Mouse (Mus musculus) heart, postnatal 0 days (tissue): ENCODE measurements around the gene Ell3. TPM values are rescaled to one million over a fixed set of nuclear protein-coding genes. Genes with fewer than 3 reads are reported as not detected.

Source experiments
- ATAC-seq: fragments of 200-750 bp; cut with Nextera tagmentation; 2 replicates; pipeline ENCODE4 v1.8.0; 2017; ENCODE audit warnings: low read depth, moderate number of reproducible peaks, moderate library complexity; ENCODE audit not compliant: insufficient read depth
- DNase-seq: peaks from one replicate; pipeline ENCODE4 v3.0.0-alpha.2; 2016; ENCODE audit warnings: low spot score
- H3K27ac ChIP-seq: fragments of 300-500 bp; sonication (generic); 2 replicates; pipeline ENCODE4 v1.5.1; 2014; ENCODE audit warnings: low read depth, mild to moderate bottlenecking
- H3K27me3 ChIP-seq: fragments of 300-500 bp; sonication (generic); 2 replicates; pipeline ENCODE4 v1.6.1; 2014; ENCODE audit warnings: low read length, mixed read lengths; ENCODE audit not compliant: control insufficient read depth, insufficient read depth
- H3K36me3 ChIP-seq: fragments of 300-500 bp; sonication (generic); replicated peaks from 2 replicates; pipeline ENCODE4 v1.6.1; 2014; ENCODE audit warnings: low read length, mixed read lengths; ENCODE audit not compliant: control insufficient read depth, insufficient read depth
- H3K4me1 ChIP-seq: fragments of 300-500 bp; sonication (generic); 2 replicates; pipeline ENCODE4 v1.6.1; 2014; ENCODE audit warnings: antibody characterized with exemption; ENCODE audit not compliant: control insufficient read depth, insufficient read depth
- H3K4me2 ChIP-seq: fragments of 300-500 bp; sonication (generic); 2 replicates; pipeline ENCODE4 v1.6.1; 2014; ENCODE audit warnings: low read depth, mild to moderate bottlenecking, low read length, moderate library complexity
- H3K4me3 ChIP-seq: fragments of 300-500 bp; sonication (generic); 2 replicates; pipeline ENCODE4 v1.5.1; 2014; ENCODE audit warnings: low read depth, low read length
- H3K9ac ChIP-seq: fragments of 300-500 bp; sonication (generic); replicated peaks from 2 replicates; pipeline ENCODE4 v1.6.1; 2014; ENCODE audit warnings: low read depth, low read length, mixed read lengths
- H3K9me3 ChIP-seq: fragments of 300-500 bp; sonication (generic); replicated peaks from 2 replicates; pipeline ENCODE4 v1.6.1; 2016; ENCODE audit warnings: low read length; ENCODE audit not compliant: control insufficient read depth
- CTCF ChIP-seq: IDR thresholded peaks from 2 replicates; pipeline ENCODE4 v1.5.1; 2016; ENCODE audit warnings: antibody characterized with exemption, control low read depth, low read depth
- EP300 ChIP-seq: IDR thresholded peaks from 2 replicates; pipeline ENCODE4 v1.6.1; 2016; ENCODE audit warnings: antibody characterized with exemption, low read depth
- WGBS: fragments of 180-500 bp; shearing (Covaris S2); extraction: QIAGEN DNeasy Blood & Tissue Kit; methylation state at CpG from one replicate; pipeline ENCODE4 v1.1.7; 2014; 5-methylcytosine and 5-hydroxymethylcytosine counted together
- microRNA-seq: library from miRNA; unstranded; fragments of <30 nt; microRNA quantifications from one replicate; pipeline ENCODE4, GENCODE M21; 2016
- polyA plus RNA-seq: library from polyadenylated mRNA; unstranded; fragments of >200 nt; fragmentation: Nextera tagmentation; extraction: Ambion mirVana; gene quantifications from 2 replicates; pipeline ENCODE4 v1.2.1, GENCODE M21; 2015
- total RNA-seq: library from RNA; depleted of rRNA; stranded (reverse); fragments of >200 nt; gene quantifications from 2 replicates; pipeline ENCODE4 v1.2.3, GENCODE M21; 2014; ENCODE audit warnings: low replicate concordance; rRNA removed

Gene Ell3
- total and polyA plus RNA-seq, 2 experiments from 2014 or later = 0.55 TPM; not detected in 1

DNA sequence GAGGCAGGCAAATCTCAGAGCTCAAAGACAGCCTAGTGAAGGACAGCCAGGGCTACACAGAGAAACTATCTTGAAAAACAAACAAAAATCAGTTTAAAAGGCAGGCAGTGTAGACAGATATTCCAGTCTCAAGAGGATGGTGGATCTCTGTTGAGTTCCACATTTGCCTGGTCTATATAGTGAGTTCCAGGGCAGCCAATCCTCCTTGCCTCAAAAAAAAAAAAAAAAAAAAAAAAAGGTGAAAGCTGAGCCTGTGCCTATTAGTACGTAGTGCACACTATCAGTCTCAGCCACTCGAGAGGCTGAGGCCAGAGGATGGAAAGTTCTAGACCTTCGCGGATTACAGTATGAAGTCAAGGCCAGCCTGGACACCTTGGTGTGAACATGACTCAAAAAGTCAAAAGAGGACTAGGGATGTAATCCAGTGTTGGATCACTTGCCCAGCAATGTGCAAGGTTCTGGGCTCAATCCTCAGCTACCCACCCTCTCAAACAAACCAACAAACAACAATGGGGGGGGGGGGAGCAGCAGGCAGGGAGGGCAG, 31.2 kb downstream of the Ell3 start:
- DNase-seq (no peak), ATAC-seq (no peak)
- TF ChIP-seq CTCF = no peak
- TF ChIP-seq EP300 = no peak
- H3K36me3 ChIP-seq = peaks cover 6% of the 10 kb centered on the region; the same call in 1 of the 2 replicates
- peak overlapping the region; percentile 91 for H3K9ac ChIP-seq
- H3K4me2 ChIP-seq = peak overlapping the region; percentile 72
- no peaks in the 10 kb centered on the region for H3K27me3 ChIP-seq
- H3K4me1 ChIP-seq = peaks cover 19% of the 10 kb centered on the region; the same call in 1 of the 2 replicates
- peak overlapping the region; percentile 97 for H3K27ac ChIP-seq
- 4% methylated on average over 4 of the region's 4 CpGs for WGBS
- no peaks in the 10 kb centered on the region for H3K9me3 ChIP-seq
- peak overlapping the region; percentile 80 for H3K4me3 ChIP-seq

DNA sequence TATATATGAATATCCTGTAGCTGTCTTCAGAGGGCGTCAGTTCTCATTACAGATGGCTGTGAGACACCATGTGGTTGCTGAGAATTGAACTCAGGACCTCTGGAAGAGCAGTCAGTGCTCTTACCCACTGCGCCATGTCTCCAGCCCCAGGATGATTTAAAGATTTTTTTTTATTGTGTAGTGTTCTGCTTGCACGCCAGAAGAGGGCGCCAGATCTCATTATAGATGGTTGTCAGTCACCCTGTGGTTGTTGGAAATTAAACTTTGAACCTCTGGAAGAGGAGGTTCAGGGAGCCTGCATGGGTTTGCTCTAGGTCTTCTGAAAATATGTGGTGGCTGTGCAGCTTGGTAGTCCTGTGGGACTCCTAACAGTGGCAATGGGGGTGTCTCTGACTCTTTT, 35.9 kb downstream of the Ell3 start:
- Histone ChIP-seq H3K4me2 (no peak overlapping the region), H3K9me3 (no peaks in the 10 kb centered on the region), H3K4me1 (no peaks in the 10 kb centered on the region; the same call in 1 of the 2 replicates), H3K27ac (no peak overlapping the region), H3K27me3 (no peaks in the 10 kb centered on the region), H3K36me3 (no peaks in the 10 kb centered on the region), H3K9ac (no peak overlapping the region), H3K4me3 (no peak overlapping the region)
- 38% methylated on average over 4 of the region's 4 CpGs for WGBS
- DNase-seq (no peak), ATAC-seq (no peak)
- peak; percentile 43 for TF ChIP-seq CTCF
- no peak for TF ChIP-seq EP300

DNA sequence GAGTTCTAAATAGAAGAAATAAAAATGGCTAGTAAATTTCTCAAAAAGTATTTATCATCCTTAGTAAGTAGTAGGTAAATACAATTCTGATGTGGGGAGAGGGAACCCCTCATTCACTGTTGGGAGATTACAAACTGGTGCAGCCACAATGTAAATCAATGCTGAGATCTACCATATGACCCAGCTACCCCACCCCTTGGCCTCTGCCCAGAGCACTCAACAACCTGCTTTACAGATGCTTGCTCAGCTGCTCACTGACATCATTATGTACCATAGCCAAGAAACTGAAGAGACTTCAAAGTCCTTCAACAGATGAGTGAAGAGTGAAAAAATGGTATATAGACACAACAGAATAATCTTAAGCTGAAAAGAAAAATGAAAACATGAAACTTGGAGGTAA, 40.8 kb downstream of the Ell3 start:
- Histone ChIP-seq H3K4me1 (no peaks in the 10 kb centered on the region), H3K36me3 (no peaks in the 10 kb centered on the region), H3K9me3 (no peaks in the 10 kb centered on the region), H3K27ac (no peak overlapping the region), H3K4me3 (no peak overlapping the region), H3K4me2 (no peak overlapping the region), H3K27me3 (no peaks in the 10 kb centered on the region), H3K9ac (no peak overlapping the region)
- no peak for TF ChIP-seq EP300
- no peak for TF ChIP-seq CTCF
- ATAC-seq = no peak
- DNase-seq = no peak

DNA sequence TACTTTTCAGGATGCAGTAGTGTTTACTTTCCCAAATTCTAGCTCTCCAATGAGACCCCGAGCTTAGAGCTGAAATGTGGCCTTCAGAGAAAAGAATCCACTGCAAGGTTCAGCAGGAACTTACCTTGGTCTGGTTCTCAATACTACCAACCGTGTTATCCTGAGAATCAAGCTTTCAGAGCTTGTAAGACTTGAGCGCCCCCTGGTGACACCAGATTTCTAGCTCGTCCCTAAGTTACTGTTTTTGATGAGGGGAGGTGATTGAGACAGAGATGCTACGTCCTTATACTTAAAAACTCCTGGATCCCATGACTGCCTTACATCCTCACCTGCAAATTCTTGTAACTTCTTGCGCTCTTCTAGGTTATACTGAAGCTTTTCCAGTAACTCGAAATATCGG, 47.5 kb downstream of the Ell3 start:
- DNase-seq (peak; percentile 59), ATAC-seq (no peak)
- Histone ChIP-seq H3K36me3 (no peaks in the 10 kb centered on the region), H3K4me2 (no peak overlapping the region), H3K27me3 (no peaks in the 10 kb centered on the region), H3K9me3 (no peaks in the 10 kb centered on the region), H3K4me1 (no peaks in the 10 kb centered on the region), H3K9ac (no peak overlapping the region), H3K4me3 (no peak overlapping the region), H3K27ac (no peak overlapping the region)
- TF ChIP-seq CTCF = peak; percentile 74
- TF ChIP-seq EP300 = no peak
- WGBS = 16% methylated on average over 8 of the region's 8 CpGs

Small RNA genes lying within 50 kb of the gene (microRNA-seq; reads per million reads assigned to microRNA genes)
- gene Gm22953 = not detected

Other genes with a start within 250 kb of the Ell3 start
- 74.4 and 79.6 TPM in 2 replicates for gene Trp53bp1, start 172.9 kb downstream of the Ell3 start, total RNA-seq
- 18.5 and 20.3 TPM in 2 replicates for gene Trp53bp1, start 172.9 kb downstream of the Ell3 start, polyA plus RNA-seq
- gene Map1a, start 154.7 kb downstream of the Ell3 start, total RNA-seq = 14.5 and 24.9 TPM in 2 replicates
- gene Map1a, start 154.7 kb downstream of the Ell3 start, polyA plus RNA-seq = 3.7 and 4.8 TPM in 2 replicates
- 4.4 and 5.2 TPM in 2 replicates for gene Ppip5k1, start 88.9 kb downstream of the Ell3 start, total RNA-seq
- gene Ppip5k1, start 88.9 kb downstream of the Ell3 start, polyA plus RNA-seq = 8.5 and 9.0 TPM in 2 replicates
- 0.54 and 1.4 TPM in 2 replicates for gene Ckmt1, start 86.6 kb downstream of the Ell3 start, total RNA-seq
- 2.6 TPM in 2 replicates for gene Ckmt1, start 86.6 kb downstream of the Ell3 start, polyA plus RNA-seq
- not detected in 2 replicates for gene Strc, start 57.1 kb downstream of the Ell3 start, total RNA-seq
- gene Strc, start 57.1 kb downstream of the Ell3 start, polyA plus RNA-seq = not detected in 2 replicates
- gene Pdia3, start 30.5 kb downstream of the Ell3 start, total RNA-seq = 35.6 and 44.2 TPM in 2 replicates
- 211 and 237 TPM in 2 replicates for gene Pdia3, start 30.5 kb downstream of the Ell3 start, polyA plus RNA-seq
- gene Catsper2, start 30.5 kb downstream of the Ell3 start, total RNA-seq = 1.3 and 3.7 TPM in 2 replicates
- gene Catsper2, start 30.5 kb downstream of the Ell3 start, polyA plus RNA-seq = 4.5 and 5.2 TPM in 2 replicates
- 1,358 and 1,465 TPM in 2 replicates for gene Serf2, start 4.9 kb upstream of the Ell3 start, total RNA-seq
- gene Serf2, start 4.9 kb upstream of the Ell3 start, polyA plus RNA-seq = 616 and 625 TPM in 2 replicates
- gene Hypk, start 9.0 kb upstream of the Ell3 start, total RNA-seq = 1.6 and 4.1 TPM in 2 replicates
- 105 and 111 TPM in 2 replicates for gene Hypk, start 9.0 kb upstream of the Ell3 start, polyA plus RNA-seq
- 0.39 TPM in 1 of 2 replicates, not detected in the other for gene Serinc4, start 12.5 kb upstream of the Ell3 start, total RNA-seq
- 0.04 and 0.12 TPM in 2 replicates for gene Serinc4, start 12.5 kb upstream of the Ell3 start, polyA plus RNA-seq
- gene Mfap1b, start 29.8 kb upstream of the Ell3 start, total RNA-seq = 13.4 and 15.0 TPM in 2 replicates
- gene Mfap1b, start 29.8 kb upstream of the Ell3 start, polyA plus RNA-seq = 35.9 and 36.4 TPM in 2 replicates
- 9.5 and 9.8 TPM in 2 replicates for gene Mfap1a, start 62.4 kb upstream of the Ell3 start, total RNA-seq
- gene Mfap1a, start 62.4 kb upstream of the Ell3 start, polyA plus RNA-seq = 15.7 and 16.0 TPM in 2 replicates
- 7.6 and 9.5 TPM in 2 replicates for gene Wdr76, start 62.4 kb upstream of the Ell3 start, total RNA-seq
- gene Wdr76, start 62.4 kb upstream of the Ell3 start, polyA plus RNA-seq = 3.4 and 4.0 TPM in 2 replicates